Mouse (Mus musculus) myocyte (in vitro differentiated cells): Measurements from ENCODE around the gene Cr1l.

Source experiments
- CEBPB ChIP-seq: IDR thresholded peaks from 2 replicates; pipeline ENCODE4 v1.6.1; 2011; ENCODE audit warnings: mild to moderate bottlenecking, moderate library complexity; ENCODE audit not compliant: poor library complexity, insufficient read depth, severe bottlenecking
- E2F4 ChIP-seq: IDR thresholded peaks from one replicate; pipeline ENCODE4 v1.6.1; 2011; ENCODE audit warnings: mild to moderate bottlenecking, control low read depth, moderate library complexity; ENCODE audit not compliant: insufficient read depth
- MAX ChIP-seq: IDR thresholded peaks from one replicate; pipeline ENCODE4 v1.6.1; 2011; ENCODE audit warnings: low read depth, mild to moderate bottlenecking, control low read depth
- MYOD1 ChIP-seq, 3 experiments: IDR thresholded peaks; one replicate each; pipeline ENCODE4 v1.6.1; 2011; ENCODE audit warnings: control low read depth in 2 of 3, low read depth in 2 of 3, mild to moderate bottlenecking in 2 of 3, moderate library complexity in 1 of 3; ENCODE audit not compliant: insufficient read length in 2 of 3, control insufficient read depth in 1 of 3
- MYOG ChIP-seq, 3 experiments: IDR thresholded peaks; one replicate each; pipeline ENCODE4 v1.6.1; 2011; ENCODE audit warnings: control low read depth in 2 of 3, low read depth in 2 of 3, mild to moderate bottlenecking in 2 of 3; ENCODE audit not compliant: insufficient read length in 2 of 3, control insufficient read depth in 1 of 3, insufficient read depth in 1 of 3
- POLR2A ChIP-seq: IDR thresholded peaks from one replicate; pipeline ENCODE4 v1.6.1; 2011; ENCODE audit warnings: low read depth, mild to moderate bottlenecking, control low read depth, moderate library complexity; ENCODE audit not compliant: insufficient read length
- POLR2AphosphoS2 ChIP-seq: IDR thresholded peaks from one replicate; pipeline ENCODE4 v1.6.1; 2011; ENCODE audit warnings: low read depth, control low read depth; ENCODE audit not compliant: insufficient read length
- REST ChIP-seq: IDR thresholded peaks from one replicate; pipeline ENCODE4 v1.6.1; 2011; ENCODE audit warnings: mild to moderate bottlenecking, control low read depth, moderate library complexity; ENCODE audit not compliant: insufficient read depth, insufficient read length
- SRF ChIP-seq: IDR thresholded peaks from one replicate; pipeline ENCODE4 v1.6.1; 2011; ENCODE audit warnings: low read depth; ENCODE audit not compliant: control insufficient read depth, insufficient read length
- TCF12 ChIP-seq: IDR thresholded peaks from one replicate; pipeline ENCODE4 v1.6.1; 2011; ENCODE audit warnings: mild to moderate bottlenecking, control low read depth; ENCODE audit not compliant: poor library complexity, insufficient read depth, severe bottlenecking
- TCF3 ChIP-seq: IDR thresholded peaks from one replicate; pipeline ENCODE4 v1.6.1; 2011; ENCODE audit warnings: low read depth, control low read depth; ENCODE audit not compliant: insufficient read length
- USF1 ChIP-seq: IDR thresholded peaks from one replicate; pipeline ENCODE4 v1.6.1; 2011; ENCODE audit warnings: low read depth, mild to moderate bottlenecking, control low read depth, moderate library complexity

DNA sequence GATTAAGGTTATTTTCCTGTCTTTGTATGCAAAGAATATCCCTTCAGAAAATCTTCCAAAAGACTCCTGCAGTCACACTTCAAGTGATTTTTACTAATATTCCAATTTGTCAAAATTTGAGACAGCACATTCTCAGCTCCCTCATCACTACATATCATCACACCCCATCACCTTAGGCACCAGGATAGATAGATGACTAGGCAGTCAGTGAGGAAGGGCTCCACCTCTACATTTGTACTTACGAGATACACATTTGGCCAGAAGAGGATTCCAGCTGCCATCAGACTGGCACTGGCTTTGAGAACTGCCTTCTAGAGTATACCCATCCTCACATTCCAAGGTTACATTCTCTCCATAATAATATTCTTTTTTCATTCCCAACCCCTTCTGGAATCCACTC, 17.0 kb downstream of the Cr1l start:
- TF ChIP-seq E2F4 (no peak), POLR2A (no peak), TCF3 (no peak), MYOG (IDR thresholded peaks at IDR 0.05; ENCODE audit: control insufficient read depth in 1 of 3, insufficient read depth in 1 of 3, insufficient read length in 2 of 3, low read depth in 2 of 3) (no peak), USF1 (no peak), MAX (no peak), MYOD1 (IDR thresholded peaks at IDR 0.05; ENCODE audit: control insufficient read depth in 1 of 3, insufficient read length in 2 of 3, low read depth in 2 of 3) (no peak), REST (no peak), POLR2AphosphoS2 (no peak), CEBPB (no peak), SRF (no peak), TCF12 (no peak)
